Mouse (Mus musculus): ENCODE data around the gene Tmem59.

Gene Tmem59

GRCm38 (mm10) chr4:107178182-107178829, at the start of gene Tmem59:
Tmem59 (plus strand) TSS chr4:107178399.
- DNase-seq (ENCODE audit: low spot score), result peak; percentile 99

GRCm38 (mm10) chr4:107129373-107129772, 48.8 kb upstream of the Tmem59 start:
- no peak for DNase-seq (ENCODE audit: low spot score)

- peak; percentile 79 for DNase-seq (ENCODE audit: low spot score)
Observed at GRCm38 (mm10) chr4:107130534-107130933, 47.7 kb upstream of the Tmem59 start.

- DNase-seq (ENCODE audit: low spot score), result no peak
Observed at GRCm38 (mm10) chr4:107134891-107135290, 43.3 kb upstream of the Tmem59 start.

GRCm38 (mm10) chr4:107135663-107136062, 42.5 kb upstream of the Tmem59 start:
- no peak for DNase-seq (ENCODE audit: low spot score)

GRCm38 (mm10) chr4:107136531-107136930, 41.7 kb upstream of the Tmem59 start:
- DNase-seq (ENCODE audit: low spot score), result no peak

GRCm38 (mm10) chr4:107138948-107139835, 39.0 kb upstream of the Tmem59 start:
- DNase-seq (ENCODE audit: low spot score), result no peak

GRCm38 (mm10) chr4:107139836-107140631, 38.2 kb upstream of the Tmem59 start:
- DNase-seq (ENCODE audit: low spot score), result no peak

GRCm38 (mm10) chr4:107143511-107143910, 34.7 kb upstream of the Tmem59 start:
- DNase-seq (ENCODE audit: low spot score), result no peak

- DNase-seq (ENCODE audit: low spot score), result no peak
Observed at GRCm38 (mm10) chr4:107150991-107151390, 27.2 kb upstream of the Tmem59 start.

GRCm38 (mm10) chr4:107152571-107152970, 25.6 kb upstream of the Tmem59 start:
- DNase-seq (ENCODE audit: low spot score), result no peak

GRCm38 (mm10) chr4:107156983-107157401, 21.2 kb upstream of the Tmem59 start:
- DNase-seq (ENCODE audit: low spot score), result no peak

GRCm38 (mm10) chr4:107159166-107159773, 18.9 kb upstream of the Tmem59 start:
- no peak for DNase-seq (ENCODE audit: low spot score)

GRCm38 (mm10) chr4:107160181-107160580, 18.0 kb upstream of the Tmem59 start:
- DNase-seq (ENCODE audit: low spot score), result no peak

GRCm38 (mm10) chr4:107163341-107163740, 14.9 kb upstream of the Tmem59 start:
- DNase-seq (ENCODE audit: low spot score), result no peak

- peak; percentile 63 for DNase-seq (ENCODE audit: low spot score)
Observed at GRCm38 (mm10) chr4:107163756-107164587, 14.2 kb upstream of the Tmem59 start.

- no peak for DNase-seq (ENCODE audit: low spot score)
Observed at GRCm38 (mm10) chr4:107166700-107167099, 11.5 kb upstream of the Tmem59 start.

GRCm38 (mm10) chr4:107167798-107168197, 10.4 kb upstream of the Tmem59 start:
- DNase-seq (ENCODE audit: low spot score), result no peak

- DNase-seq (ENCODE audit: low spot score), result no peak
Observed at GRCm38 (mm10) chr4:107177506-107177905, 693 bp upstream of the Tmem59 start.

GRCm38 (mm10) chr4:107178830-107179490, 761 bp downstream of the Tmem59 start, which contains the start of gene Tceanc2:
Tceanc2 (minus strand) TSS chr4:107179116.
- peak; percentile 76 for DNase-seq (ENCODE audit: low spot score)

Measured in testis, postnatal 10 days (tissue).